Mouse (Mus musculus): ENCODE results near the gene Dbh. TPM values are rescaled to one million over a fixed set of nuclear protein-coding genes. Genes with fewer than 3 reads are reported as not detected.

Dbh gene
- polyA plus RNA-seq, 1 experiment from 2014 or later: 0.43 TPM

DNA sequence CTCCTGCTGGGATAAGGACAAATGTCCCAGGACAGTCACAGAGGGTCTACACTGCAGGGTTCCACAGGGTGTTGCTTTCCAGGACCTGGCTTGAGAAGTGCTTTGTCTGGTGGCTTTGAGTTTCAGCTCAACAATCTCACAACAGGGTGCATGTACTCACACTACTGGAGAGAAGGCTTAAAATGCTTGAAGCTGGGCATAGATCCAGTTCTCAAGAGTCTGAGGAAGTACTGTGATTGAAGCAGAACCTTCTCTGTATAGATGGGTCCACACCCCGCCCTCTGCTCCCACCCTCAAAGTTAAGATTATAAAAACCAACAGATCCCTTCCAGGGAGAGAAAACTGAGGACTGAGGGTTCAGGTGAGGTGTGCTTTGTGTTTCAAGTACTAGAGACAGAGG, 35.6 kb downstream of the Dbh start:
- ATAC-seq (ENCODE audit: insufficient number of reproducible peaks, insufficient read depth, low FRiP score, low read depth): no peak
- H3K4me1 ChIP-seq (ENCODE audit: control insufficient read depth, insufficient read depth, low read length): no peaks in the 10 kb centered on the region
- H3K4me3 ChIP-seq (ENCODE audit: low read depth, low read length): no peak overlapping the region
- H3K4me2 ChIP-seq (replicated peaks; ENCODE audit: low read depth, low read length): no peak overlapping the region
- H3K9me3 ChIP-seq (ENCODE audit: control insufficient read depth, low read depth, low read length): no peaks in the 10 kb centered on the region
- WGBS: 80% methylated on average over 1 of the region's 1 CpGs
- H3K27ac ChIP-seq (ENCODE audit: low read length): no peak overlapping the region
- no peaks in the 10 kb centered on the region for H3K27me3 ChIP-seq (ENCODE audit: control insufficient read depth, insufficient read depth, low read length)
- no peaks in the 10 kb centered on the region for H3K36me3 ChIP-seq (ENCODE audit: control insufficient read depth, insufficient read depth, low read length)
- H3K9ac ChIP-seq (replicated peaks; ENCODE audit: low read depth, low read length): no peak overlapping the region

GRCm38 (mm10) chr2:27205666-27206065, 40.6 kb downstream of the Dbh start:
- H3K9ac ChIP-seq (replicated peaks; ENCODE audit: low read depth, low read length): no peak overlapping the region
- no peak overlapping the region for H3K27ac ChIP-seq (ENCODE audit: low read length)
- no peak overlapping the region for H3K4me2 ChIP-seq (replicated peaks; ENCODE audit: low read depth, low read length)
- no peak overlapping the region for H3K4me3 ChIP-seq (ENCODE audit: low read depth, low read length)
- no peaks in the 10 kb centered on the region for H3K36me3 ChIP-seq (ENCODE audit: control insufficient read depth, insufficient read depth, low read length)
- peaks cover 7% of the 10 kb centered on the region; the same call in 1 of the 2 replicates for H3K4me1 ChIP-seq (ENCODE audit: control insufficient read depth, insufficient read depth, low read length)
- no peaks in the 10 kb centered on the region for H3K27me3 ChIP-seq (ENCODE audit: control insufficient read depth, insufficient read depth, low read length)
- no peak for ATAC-seq (ENCODE audit: insufficient number of reproducible peaks, insufficient read depth, low FRiP score, low read depth)
- 65% methylated on average over 10 of the region's 10 CpGs for WGBS
- H3K9me3 ChIP-seq (ENCODE audit: control insufficient read depth, low read depth, low read length): no peaks in the 10 kb centered on the region

GRCm38 (mm10) chr2:27206128-27206797, 41.2 kb downstream of the Dbh start:
- no peaks in the 10 kb centered on the region for H3K9me3 ChIP-seq (ENCODE audit: control insufficient read depth, low read depth, low read length)
- no peak overlapping the region for H3K27ac ChIP-seq (ENCODE audit: low read length)
- no peak for ATAC-seq (ENCODE audit: insufficient number of reproducible peaks, insufficient read depth, low FRiP score, low read depth)
- H3K4me3 ChIP-seq (ENCODE audit: low read depth, low read length): no peak overlapping the region
- H3K36me3 ChIP-seq (ENCODE audit: control insufficient read depth, insufficient read depth, low read length): no peaks in the 10 kb centered on the region
- H3K9ac ChIP-seq (replicated peaks; ENCODE audit: low read depth, low read length): no peak overlapping the region
- no peak overlapping the region for H3K4me2 ChIP-seq (replicated peaks; ENCODE audit: low read depth, low read length)
- H3K27me3 ChIP-seq (ENCODE audit: control insufficient read depth, insufficient read depth, low read length): no peaks in the 10 kb centered on the region
- H3K4me1 ChIP-seq (ENCODE audit: control insufficient read depth, insufficient read depth, low read length): peaks cover 7% of the 10 kb centered on the region; the same call in 1 of the 2 replicates
- WGBS: 65% methylated on average over 15 of the region's 15 CpGs

DNA sequence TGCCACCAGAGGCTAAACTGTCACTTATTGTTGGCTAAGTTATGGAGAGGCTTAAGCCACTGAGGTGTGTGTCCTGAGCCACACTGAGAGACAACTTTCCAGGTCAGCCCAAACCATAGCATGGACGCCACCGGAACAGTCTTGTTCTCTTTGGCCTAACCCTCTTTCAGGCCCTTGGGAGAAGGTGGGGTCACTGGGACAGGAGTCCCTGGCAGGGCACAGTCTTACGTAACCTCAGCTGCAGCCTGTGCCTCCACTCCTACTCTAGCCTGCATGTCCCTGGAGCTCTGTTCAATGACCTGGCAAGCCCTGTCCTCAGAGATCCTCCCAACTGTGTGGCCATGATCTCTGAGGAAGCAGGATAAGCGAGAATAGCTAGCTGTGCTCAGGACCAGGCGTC, 42.1 kb downstream of the Dbh start:
- H3K27ac ChIP-seq (ENCODE audit: low read length): no peak overlapping the region
- H3K9ac ChIP-seq (replicated peaks; ENCODE audit: low read depth, low read length): no peak overlapping the region
- H3K4me2 ChIP-seq (replicated peaks; ENCODE audit: low read depth, low read length): no peak overlapping the region
- 89% methylated on average over 5 of the region's 5 CpGs for WGBS
- no peak overlapping the region for H3K4me3 ChIP-seq (ENCODE audit: low read depth, low read length)
- peaks cover 7% of the 10 kb centered on the region; the same call in 1 of the 2 replicates for H3K4me1 ChIP-seq (ENCODE audit: control insufficient read depth, insufficient read depth, low read length)
- ATAC-seq (ENCODE audit: insufficient number of reproducible peaks, insufficient read depth, low FRiP score, low read depth): no peak
- H3K9me3 ChIP-seq (ENCODE audit: control insufficient read depth, low read depth, low read length): no peaks in the 10 kb centered on the region
- no peaks in the 10 kb centered on the region for H3K27me3 ChIP-seq (ENCODE audit: control insufficient read depth, insufficient read depth, low read length)
- H3K36me3 ChIP-seq (ENCODE audit: control insufficient read depth, insufficient read depth, low read length): no peaks in the 10 kb centered on the region

DNA sequence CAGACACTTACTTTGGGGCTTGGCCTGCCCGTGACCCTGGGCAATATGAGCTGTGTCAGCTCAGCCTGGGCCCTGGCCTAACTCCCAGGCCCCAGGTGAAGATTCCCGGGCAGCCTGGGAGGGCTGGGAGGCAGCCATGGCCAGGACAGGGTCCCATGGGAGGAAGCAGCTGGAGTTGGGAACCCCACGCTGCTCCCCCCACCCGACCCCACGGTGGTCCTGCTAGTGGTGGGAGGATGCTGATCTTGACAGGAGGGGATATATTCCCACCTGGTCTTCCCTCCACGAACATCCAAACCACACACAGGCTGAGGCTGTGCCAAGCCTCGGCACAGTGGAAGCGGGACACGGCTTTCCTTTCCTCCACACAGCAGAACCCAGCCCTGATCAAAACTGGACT, 44.3 kb downstream of the Dbh start:
- no peak overlapping the region for H3K4me2 ChIP-seq (replicated peaks; ENCODE audit: low read depth, low read length)
- ATAC-seq (ENCODE audit: insufficient number of reproducible peaks, insufficient read depth, low FRiP score, low read depth): no peak
- no peaks in the 10 kb centered on the region for H3K9me3 ChIP-seq (ENCODE audit: control insufficient read depth, low read depth, low read length)
- H3K4me3 ChIP-seq (ENCODE audit: low read depth, low read length): no peak overlapping the region
- H3K27ac ChIP-seq (ENCODE audit: low read length): no peak overlapping the region
- WGBS: 59% methylated on average over 9 of the region's 9 CpGs
- H3K4me1 ChIP-seq (ENCODE audit: control insufficient read depth, insufficient read depth, low read length): peaks cover 7% of the 10 kb centered on the region; the same call in 1 of the 2 replicates
- no peaks in the 10 kb centered on the region for H3K27me3 ChIP-seq (ENCODE audit: control insufficient read depth, insufficient read depth, low read length)
- no peak overlapping the region for H3K9ac ChIP-seq (replicated peaks; ENCODE audit: low read depth, low read length)
- H3K36me3 ChIP-seq (ENCODE audit: control insufficient read depth, insufficient read depth, low read length): no peaks in the 10 kb centered on the region

DNA sequence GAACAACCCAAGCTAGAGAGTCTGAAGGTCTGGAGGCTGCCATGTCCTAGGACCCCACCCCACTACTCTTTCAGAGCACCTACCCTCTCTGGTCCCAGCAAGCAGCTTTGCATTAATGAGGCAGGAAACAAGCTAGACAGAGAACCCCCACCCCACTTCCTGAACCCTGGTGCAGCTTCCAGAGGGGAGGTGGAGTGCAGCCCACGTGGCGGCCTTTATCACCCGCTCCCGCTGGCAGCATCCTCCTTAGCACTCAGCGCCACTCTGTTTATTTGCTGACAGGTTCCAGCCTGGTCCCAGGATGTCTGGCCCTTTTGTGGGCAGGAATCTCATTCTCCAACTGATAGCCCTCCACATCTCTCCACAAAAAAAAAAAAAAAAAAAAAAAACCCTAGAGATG, 44.8 kb downstream of the Dbh start:
- Histone ChIP-seq H3K27ac (ENCODE audit: low read length) (no peak overlapping the region), H3K36me3 (ENCODE audit: control insufficient read depth, insufficient read depth, low read length) (no peaks in the 10 kb centered on the region), H3K4me1 (ENCODE audit: control insufficient read depth, insufficient read depth, low read length) (peaks cover 7% of the 10 kb centered on the region; the same call in 1 of the 2 replicates), H3K4me3 (ENCODE audit: low read depth, low read length) (no peak overlapping the region), H3K27me3 (ENCODE audit: control insufficient read depth, insufficient read depth, low read length) (no peaks in the 10 kb centered on the region), H3K9ac (replicated peaks; ENCODE audit: low read depth, low read length) (no peak overlapping the region), H3K9me3 (ENCODE audit: control insufficient read depth, low read depth, low read length) (no peaks in the 10 kb centered on the region), H3K4me2 (replicated peaks; ENCODE audit: low read depth, low read length) (no peak overlapping the region)
- ATAC-seq (ENCODE audit: insufficient number of reproducible peaks, insufficient read depth, low FRiP score, low read depth): no peak
- 30% methylated on average over 5 of the region's 5 CpGs for WGBS

- Histone ChIP-seq H3K4me2 (replicated peaks; ENCODE audit: low read depth, low read length) (no peak overlapping the region), H3K27ac (ENCODE audit: low read length) (no peak overlapping the region), H3K9me3 (ENCODE audit: control insufficient read depth, low read depth, low read length) (no peaks in the 10 kb centered on the region), H3K36me3 (ENCODE audit: control insufficient read depth, insufficient read depth, low read length) (no peaks in the 10 kb centered on the region), H3K27me3 (ENCODE audit: control insufficient read depth, insufficient read depth, low read length) (no peaks in the 10 kb centered on the region), H3K4me3 (ENCODE audit: low read depth, low read length) (no peak overlapping the region), H3K4me1 (ENCODE audit: control insufficient read depth, insufficient read depth, low read length) (peaks cover 7% of the 10 kb centered on the region; the same call in 1 of the 2 replicates), H3K9ac (replicated peaks; ENCODE audit: low read depth, low read length) (no peak overlapping the region)
- 52% methylated on average over 7 of the region's 7 CpGs for WGBS
- ATAC-seq (ENCODE audit: insufficient number of reproducible peaks, insufficient read depth, low FRiP score, low read depth): no peak
Observed at GRCm38 (mm10) chr2:27210255-27210654, 45.2 kb downstream of the Dbh start.

DNA sequence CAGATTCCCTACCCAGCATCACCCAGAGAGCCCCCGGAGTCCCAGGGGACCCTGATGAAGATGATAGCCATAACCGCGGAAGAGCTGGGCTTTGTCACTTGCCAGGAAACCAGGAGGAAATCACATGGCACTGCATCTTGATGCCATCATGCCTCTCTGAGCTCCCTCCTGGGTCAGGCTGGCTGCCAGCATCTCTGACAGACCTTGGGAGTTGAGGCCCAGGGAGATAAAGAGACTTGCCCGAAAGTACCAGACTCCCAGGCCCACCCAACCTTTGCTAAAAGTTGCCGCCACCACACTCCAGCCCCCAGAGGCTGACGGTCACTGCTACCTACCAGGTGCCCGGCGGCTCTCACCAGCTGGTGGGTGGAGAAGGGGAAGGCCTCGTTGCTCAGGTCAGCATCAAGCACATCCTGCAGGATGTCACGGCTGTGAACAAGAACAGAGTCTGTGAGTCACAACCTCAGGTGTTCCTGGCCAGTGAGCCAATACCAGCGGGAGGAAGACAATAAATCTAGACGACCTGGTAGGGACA, 45.7 kb downstream of the Dbh start:
- Histone ChIP-seq H3K9ac (replicated peaks; ENCODE audit: low read depth, low read length) (no peak overlapping the region), H3K27ac (ENCODE audit: low read length) (no peak overlapping the region), H3K36me3 (ENCODE audit: control insufficient read depth, insufficient read depth, low read length) (no peaks in the 10 kb centered on the region), H3K27me3 (ENCODE audit: control insufficient read depth, insufficient read depth, low read length) (no peaks in the 10 kb centered on the region), H3K4me2 (replicated peaks; ENCODE audit: low read depth, low read length) (no peak overlapping the region), H3K9me3 (ENCODE audit: control insufficient read depth, low read depth, low read length) (no peaks in the 10 kb centered on the region), H3K4me3 (ENCODE audit: low read depth, low read length) (no peak overlapping the region), H3K4me1 (ENCODE audit: control insufficient read depth, insufficient read depth, low read length) (peaks cover 7% of the 10 kb centered on the region; the same call in 1 of the 2 replicates)
- ATAC-seq (ENCODE audit: insufficient number of reproducible peaks, insufficient read depth, low FRiP score, low read depth): no peak
- WGBS: 84% methylated on average over 12 of the region's 12 CpGs

Measured in stomach, embryonic 14.5 days (tissue).